Mouse (Mus musculus) heart, embryonic 15.5 days (tissue): ENCODE data around the gene Kif16b. TPM values are rescaled to one million over a fixed set of nuclear protein-coding genes. Genes with fewer than 3 reads are reported as not detected.

Source experiments
- ATAC-seq: fragments of 200-750 bp; cut with Nextera tagmentation; replicated peaks from 2 replicates; pipeline ENCODE4 v1.8.0; 2017; ENCODE audit warnings: low read depth, moderate TSS enrichment; ENCODE audit not compliant: insufficient number of reproducible peaks, insufficient read depth, low FRiP score
- H3K27ac ChIP-seq: fragments of 300-500 bp; sonication (generic); 2 replicates; pipeline ENCODE4 v1.5.1; 2015; ENCODE audit warnings: mild to moderate bottlenecking, inconsistent platforms
- H3K27me3 ChIP-seq: fragments of 300-500 bp; sonication (generic); 2 replicates; pipeline ENCODE4 v1.6.1; 2015; ENCODE audit warnings: inconsistent platforms
- H3K36me3 ChIP-seq: fragments of 300-500 bp; sonication (generic); 2 replicates; pipeline ENCODE4 v1.6.1; 2015; ENCODE audit warnings: mild to moderate bottlenecking, inconsistent platforms
- H3K4me1 ChIP-seq: fragments of 300-500 bp; sonication (generic); replicated peaks from 2 replicates; pipeline ENCODE4 v1.6.1; 2015; ENCODE audit warnings: inconsistent platforms
- H3K4me2 ChIP-seq: fragments of 300-500 bp; sonication (generic); 2 replicates; pipeline ENCODE4 v1.6.1; 2015; ENCODE audit warnings: inconsistent platforms, mild to moderate bottlenecking, moderate library complexity
- H3K4me3 ChIP-seq: fragments of 300-500 bp; sonication (generic); 2 replicates; pipeline ENCODE4 v1.5.1; 2015; ENCODE audit warnings: mild to moderate bottlenecking, inconsistent platforms
- H3K9ac ChIP-seq: fragments of 300-500 bp; sonication (generic); 2 replicates; pipeline ENCODE4 v1.6.1; 2015; ENCODE audit warnings: mild to moderate bottlenecking, inconsistent platforms
- H3K9me3 ChIP-seq: fragments of 300-500 bp; sonication (generic); replicated peaks from 2 replicates; pipeline ENCODE4 v1.6.1; 2016; ENCODE audit warnings: inconsistent platforms
- WGBS: fragments of 180-500 bp; shearing (Covaris S2); methylation state at CpG from one replicate; pipeline ENCODE4 v1.1.7; 2015; ENCODE audit warnings: mixed read lengths; 5-methylcytosine and 5-hydroxymethylcytosine counted together
- polyA plus RNA-seq: library from polyadenylated mRNA; unstranded; fragments of >200 nt; fragmentation: Nextera tagmentation; extraction: Ambion mirVana; gene quantifications from 2 replicates; pipeline ENCODE4 v1.2.1, GENCODE M21; 2015

Gene Kif16b
- polyA plus RNA-seq, 1 experiment from 2014 or later: 10.2 TPM

DNA sequence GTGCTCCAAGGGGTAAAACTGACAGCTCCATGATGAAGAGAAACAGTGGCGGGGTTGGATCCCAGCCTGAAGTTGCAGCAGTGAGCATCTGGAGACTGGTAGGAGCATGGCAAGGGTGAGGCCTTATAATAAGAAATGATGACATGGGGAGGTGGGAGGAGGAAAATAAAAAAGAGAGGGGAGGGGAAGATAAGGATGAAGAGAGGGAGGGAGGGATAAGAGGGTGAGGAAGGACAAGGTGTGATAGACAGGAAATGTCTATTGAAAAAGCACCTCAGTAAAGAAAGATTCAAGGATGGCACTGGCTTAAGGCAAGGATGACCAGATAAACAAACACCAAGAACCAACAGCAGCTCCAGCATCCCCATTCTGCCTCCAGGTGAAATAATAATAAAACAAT lies 126.6 kb downstream of the Kif16b start:
- no peaks in the 10 kb centered on the region for H3K27me3 ChIP-seq
- H3K36me3 ChIP-seq: no peaks in the 10 kb centered on the region
- WGBS: 71% methylated on average over 1 of the region's 1 CpGs
- H3K9ac ChIP-seq: no peak overlapping the region
- H3K27ac ChIP-seq: no peak overlapping the region
- no peak overlapping the region for H3K4me2 ChIP-seq
- H3K4me1 ChIP-seq: no peaks in the 10 kb centered on the region; the same call in 1 of the 2 replicates
- no peaks in the 10 kb centered on the region for H3K9me3 ChIP-seq
- no peak for ATAC-seq
- H3K4me3 ChIP-seq: no peak overlapping the region

DNA sequence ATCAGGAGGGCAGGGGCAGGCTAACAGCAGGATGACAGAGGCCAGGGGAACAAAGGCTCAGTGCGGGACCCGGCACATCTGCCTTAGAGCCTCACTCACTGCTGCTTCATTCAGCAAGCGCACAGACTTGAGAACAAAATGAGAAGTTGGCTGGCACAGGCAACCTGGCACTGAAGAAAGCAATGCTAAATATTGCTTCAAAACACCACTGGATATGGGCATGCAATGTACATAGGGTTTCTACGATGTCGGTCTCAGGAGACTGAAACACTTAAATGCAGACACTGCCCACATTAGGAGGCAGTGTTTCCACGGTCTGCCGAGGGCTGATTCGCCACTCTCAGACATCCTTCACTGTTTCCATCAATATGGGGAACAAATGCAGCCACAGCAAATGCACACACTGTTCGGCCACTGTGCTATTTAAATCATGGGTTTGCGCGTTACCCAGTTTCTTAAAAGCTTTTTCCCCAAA lies 131.6 kb downstream of the Kif16b start:
- Histone ChIP-seq H3K4me2 (no peak overlapping the region), H3K4me1 (no peaks in the 10 kb centered on the region), H3K27ac (no peak overlapping the region), H3K27me3 (no peaks in the 10 kb centered on the region), H3K36me3 (no peaks in the 10 kb centered on the region), H3K9me3 (no peaks in the 10 kb centered on the region), H3K4me3 (no peak overlapping the region), H3K9ac (no peak overlapping the region)
- no peak for ATAC-seq
- 83% methylated on average over 11 of the region's 11 CpGs for WGBS

DNA sequence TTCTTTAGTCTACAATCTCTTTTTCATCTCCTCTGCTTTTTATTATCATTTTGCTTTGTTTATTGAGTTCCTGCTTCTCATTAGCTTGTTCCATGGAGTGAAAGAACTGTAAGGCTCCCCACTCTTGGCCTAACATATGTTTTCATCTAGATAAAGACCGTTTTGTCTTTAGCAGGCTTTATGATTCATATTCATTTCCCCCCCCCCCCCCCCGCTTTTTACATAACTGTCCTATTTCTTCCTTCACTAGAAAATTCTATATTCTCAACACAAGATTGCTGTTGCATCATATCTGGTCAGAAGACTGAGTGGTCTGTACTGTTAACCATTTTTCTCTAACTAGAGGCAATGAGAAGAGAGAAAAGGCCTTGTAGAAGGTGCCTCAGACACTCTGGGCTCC lies 137.1 kb downstream of the Kif16b start:
- H3K4me1 ChIP-seq: no peaks in the 10 kb centered on the region; the same call in 1 of the 2 replicates
- H3K9ac ChIP-seq: no peak overlapping the region
- H3K9me3 ChIP-seq: no peaks in the 10 kb centered on the region
- no peak overlapping the region for H3K4me3 ChIP-seq
- no peak overlapping the region for H3K4me2 ChIP-seq
- ATAC-seq: no peak
- H3K27me3 ChIP-seq: no peaks in the 10 kb centered on the region
- 63% methylated on average over 2 of the region's 2 CpGs for WGBS
- no peak overlapping the region for H3K27ac ChIP-seq
- H3K36me3 ChIP-seq: no peaks in the 10 kb centered on the region

DNA sequence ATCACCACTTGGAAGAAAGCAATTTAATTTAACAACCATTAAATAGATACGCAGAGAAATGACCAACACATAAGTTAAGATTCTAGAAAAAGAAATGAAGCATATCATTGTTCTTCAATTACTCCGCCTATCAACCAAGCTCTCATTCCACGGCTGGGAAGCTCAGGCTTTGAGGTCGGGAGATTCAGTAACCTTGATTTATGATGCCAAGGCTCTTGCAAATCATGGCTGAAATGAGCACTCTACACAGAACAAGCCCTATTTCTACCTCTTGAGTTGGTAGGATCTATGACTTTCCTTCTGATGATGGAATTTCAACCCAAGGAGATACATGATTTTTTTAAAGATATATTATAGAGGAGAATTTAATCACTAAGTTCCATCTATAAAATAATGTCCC lies 140.5 kb downstream of the Kif16b start:
- Histone ChIP-seq H3K4me1 (peaks cover 2% of the 10 kb centered on the region; the same call in 1 of the 2 replicates), H3K4me2 (no peak overlapping the region), H3K27me3 (no peaks in the 10 kb centered on the region), H3K36me3 (no peaks in the 10 kb centered on the region), H3K9me3 (no peaks in the 10 kb centered on the region), H3K4me3 (no peak overlapping the region), H3K27ac (no peak overlapping the region), H3K9ac (no peak overlapping the region)
- 78% methylated on average over 4 of the region's 4 CpGs for WGBS
- ATAC-seq: no peak

DNA sequence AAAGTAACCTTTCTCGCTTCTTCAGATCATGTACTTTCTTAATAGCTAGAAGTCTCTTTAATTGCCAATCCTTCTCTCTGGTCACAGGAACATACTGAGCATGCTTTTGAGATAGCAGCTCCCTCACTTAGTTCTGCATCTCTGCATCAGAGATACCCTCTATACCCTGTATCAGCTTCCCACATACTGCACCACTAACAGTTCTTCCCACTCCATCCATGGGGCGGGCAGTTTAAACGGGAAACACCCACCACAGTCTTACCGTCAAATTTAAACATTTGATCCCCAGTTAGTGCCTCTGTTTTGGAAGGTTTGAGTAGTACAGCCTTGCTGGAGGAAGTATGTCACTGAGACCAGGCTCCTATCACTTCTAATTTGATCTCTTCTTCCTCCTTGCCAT lies 142.1 kb downstream of the Kif16b start:
- ATAC-seq: no peak
- H3K9me3 ChIP-seq: no peaks in the 10 kb centered on the region
- WGBS: 91% methylated on average over 4 of the region's 4 CpGs
- no peaks in the 10 kb centered on the region for H3K36me3 ChIP-seq
- H3K4me1 ChIP-seq: peaks cover 2% of the 10 kb centered on the region; the same call in 1 of the 2 replicates
- H3K27me3 ChIP-seq: no peaks in the 10 kb centered on the region
- no peak overlapping the region for H3K9ac ChIP-seq
- no peak overlapping the region for H3K4me2 ChIP-seq
- H3K27ac ChIP-seq: no peak overlapping the region
- no peak overlapping the region for H3K4me3 ChIP-seq

DNA sequence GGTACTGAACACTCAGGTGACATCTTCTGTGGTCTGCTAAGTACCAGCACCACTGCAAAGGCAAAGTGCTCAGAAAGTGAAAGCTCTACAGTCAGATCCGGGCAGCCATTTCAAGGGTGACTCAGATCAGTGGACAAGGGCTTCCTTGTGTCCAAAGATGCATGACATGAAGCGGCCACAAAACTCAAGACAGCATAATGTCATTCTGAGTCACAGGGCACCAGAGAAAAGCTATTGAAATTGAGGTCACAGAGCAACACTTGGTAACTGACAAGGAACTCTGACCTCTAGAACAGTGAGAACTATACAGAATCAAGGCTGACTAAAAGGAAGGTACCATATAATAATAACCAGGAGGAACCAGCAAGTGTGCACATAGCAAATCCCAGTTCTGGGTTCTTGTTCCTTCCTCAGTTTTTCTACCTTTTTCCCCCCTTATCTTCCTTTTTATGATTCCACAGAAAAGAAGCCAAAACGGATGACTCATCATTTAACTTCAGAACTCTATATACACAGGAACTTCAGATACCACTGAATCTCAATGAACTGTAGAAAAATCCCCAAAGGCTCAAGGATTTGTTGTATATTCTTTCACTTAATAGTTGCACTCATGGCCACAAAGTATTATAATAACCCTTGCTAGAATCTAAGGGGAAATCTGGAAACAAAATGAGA lies 143.1 kb downstream of the Kif16b start:
- 74% methylated on average over 3 of the region's 3 CpGs for WGBS
- no peak for ATAC-seq
- Histone ChIP-seq H3K4me3 (no peak overlapping the region), H3K27me3 (no peaks in the 10 kb centered on the region), H3K36me3 (no peaks in the 10 kb centered on the region), H3K4me2 (no peak overlapping the region), H3K9ac (no peak overlapping the region), H3K9me3 (no peaks in the 10 kb centered on the region), H3K27ac (no peak overlapping the region), H3K4me1 (peaks cover 2% of the 10 kb centered on the region; the same call in 1 of the 2 replicates)

DNA sequence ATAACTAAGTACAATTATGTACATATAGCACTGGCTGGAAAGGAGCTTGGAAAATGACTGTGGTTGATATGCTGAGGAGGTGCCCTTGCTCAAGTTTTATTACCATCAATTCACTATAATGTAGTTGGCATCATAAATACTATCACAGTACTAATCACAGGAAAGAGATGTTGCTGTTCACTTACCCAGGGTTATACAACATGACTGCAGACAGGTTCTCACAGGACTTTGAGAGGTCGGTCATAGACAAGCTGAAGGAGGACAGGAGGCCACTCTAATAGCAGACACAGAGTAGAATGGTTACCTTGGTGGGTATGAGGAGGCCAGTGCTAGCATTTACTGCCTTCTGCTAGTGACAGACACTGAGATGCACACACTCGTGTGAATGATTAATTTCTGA lies 162.0 kb downstream of the Kif16b start:
- no peaks in the 10 kb centered on the region for H3K9me3 ChIP-seq
- no peak overlapping the region for H3K4me2 ChIP-seq
- WGBS: 85% methylated on average over 2 of the region's 2 CpGs
- H3K27me3 ChIP-seq: no peaks in the 10 kb centered on the region
- no peak overlapping the region for H3K9ac ChIP-seq
- no peak for ATAC-seq
- no peak overlapping the region for H3K4me3 ChIP-seq
- H3K36me3 ChIP-seq: 0 out of 2 replicates have a peak, but pooled peaks cover 4% of the 10 kb centered on the region
- no peak overlapping the region for H3K27ac ChIP-seq
- 0 out of 2 replicates have a peak, but pooled peaks cover 2% of the 10 kb centered on the region for H3K4me1 ChIP-seq

DNA sequence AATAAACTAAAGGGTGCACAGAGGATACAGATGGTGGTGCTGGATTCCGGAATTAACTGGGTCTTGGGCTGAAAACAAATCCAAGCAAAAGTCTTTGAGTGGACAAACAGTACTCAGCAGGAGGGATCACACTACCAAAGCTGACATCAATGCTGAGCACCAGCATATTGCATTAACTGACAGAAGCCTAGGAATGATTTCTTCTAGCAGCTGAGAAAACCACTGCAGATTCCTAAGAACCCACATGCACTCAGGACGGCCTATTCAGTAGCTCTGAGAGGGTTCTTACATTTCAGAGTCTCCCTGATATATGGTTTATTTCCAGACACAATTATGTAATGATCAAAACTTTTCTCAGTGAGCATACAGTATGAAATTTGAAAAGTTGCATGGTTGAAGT lies 162.8 kb downstream of the Kif16b start:
- H3K9me3 ChIP-seq: no peaks in the 10 kb centered on the region
- 84% methylated on average over 2 of the region's 2 CpGs for WGBS
- no peak for ATAC-seq

DNA sequence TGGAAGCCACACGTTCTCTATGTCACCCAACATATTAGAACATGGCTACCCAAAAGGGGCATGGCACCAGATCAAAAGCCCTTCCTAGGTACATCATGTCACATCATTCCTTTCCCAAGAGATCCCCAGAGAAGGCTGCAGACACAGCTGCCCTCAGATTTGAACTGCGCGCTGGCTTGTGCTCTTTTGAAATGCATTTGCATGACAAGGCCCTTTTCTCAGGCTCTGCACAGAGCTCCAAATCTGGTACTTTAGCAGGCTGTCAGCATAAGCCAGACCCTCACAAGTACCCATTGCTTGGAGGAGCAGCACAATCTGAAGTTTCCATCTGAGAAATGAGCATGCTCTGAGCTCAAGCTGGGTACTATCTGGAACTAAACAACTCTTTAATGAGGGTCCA lies 165.6 kb downstream of the Kif16b start:
- H3K4me1 ChIP-seq: peaks cover 22% of the 10 kb centered on the region
- H3K4me2 ChIP-seq: no peak overlapping the region
- WGBS: 96% methylated on average over 3 of the region's 3 CpGs
- H3K27me3 ChIP-seq: no peaks in the 10 kb centered on the region
- H3K9ac ChIP-seq: no peak overlapping the region
- H3K36me3 ChIP-seq: 0 out of 2 replicates have a peak, but pooled peaks cover 4% of the 10 kb centered on the region
- H3K4me3 ChIP-seq: no peak overlapping the region
- ATAC-seq: no peak
- no peaks in the 10 kb centered on the region for H3K9me3 ChIP-seq
- H3K27ac ChIP-seq: no peak overlapping the region

More for the DNA sequence above, 162.8 kb downstream of the Kif16b start:
- H3K27ac ChIP-seq: no peak overlapping the region
- no peaks in the 10 kb centered on the region for H3K27me3 ChIP-seq
- H3K36me3 ChIP-seq: 0 out of 2 replicates have a peak, but pooled peaks cover 4% of the 10 kb centered on the region
- no peak overlapping the region for H3K4me3 ChIP-seq
- no peak overlapping the region for H3K9ac ChIP-seq
- H3K4me2 ChIP-seq: no peak overlapping the region
- 0 out of 2 replicates have a peak, but pooled peaks cover 2% of the 10 kb centered on the region for H3K4me1 ChIP-seq

DNA sequence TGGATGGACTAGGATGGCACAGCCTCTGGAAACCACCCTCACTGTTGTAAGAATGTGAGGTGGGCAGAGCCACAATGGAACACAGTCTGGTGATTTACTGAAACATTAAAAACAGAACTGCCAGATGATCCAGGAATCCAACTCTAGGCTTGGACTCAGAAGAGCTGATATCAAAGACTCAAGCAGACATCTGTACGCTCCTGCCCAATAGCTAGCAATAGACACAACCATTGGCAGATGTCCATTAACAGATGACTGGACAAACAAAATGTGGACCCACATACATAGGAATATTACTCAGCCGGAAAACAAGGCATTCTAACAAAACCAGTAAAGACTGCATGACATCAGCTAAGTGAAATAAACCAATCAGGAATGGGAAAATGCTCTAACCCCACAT lies 167.3 kb downstream of the Kif16b start:
- Histone ChIP-seq H3K4me2 (no peak overlapping the region), H3K4me1 (peaks cover 22% of the 10 kb centered on the region), H3K27ac (no peak overlapping the region), H3K9me3 (no peaks in the 10 kb centered on the region), H3K4me3 (no peak overlapping the region), H3K27me3 (no peaks in the 10 kb centered on the region), H3K9ac (no peak overlapping the region), H3K36me3 (0 out of 2 replicates have a peak, but pooled peaks cover 4% of the 10 kb centered on the region)
- no peak for ATAC-seq
- 89% methylated on average over 2 of the region's 2 CpGs for WGBS

DNA sequence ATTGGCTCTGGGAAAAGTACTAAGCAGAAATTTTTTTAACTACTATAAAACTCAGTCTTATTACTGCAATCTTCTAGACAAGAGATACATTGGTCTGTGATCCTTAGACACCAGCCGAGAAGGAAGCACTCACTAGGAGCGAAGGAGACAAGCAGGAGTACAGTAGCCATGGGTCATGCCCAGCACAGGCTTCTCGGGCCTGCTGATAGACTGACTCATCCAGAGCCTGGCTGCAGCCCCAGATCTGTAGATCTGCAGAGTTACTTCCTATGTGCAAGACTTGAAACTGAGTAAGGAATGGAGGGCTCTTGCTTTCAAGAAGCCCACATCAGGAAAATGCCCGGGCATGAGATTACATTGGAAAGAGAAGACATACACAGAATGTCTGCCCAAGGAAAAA lies 169.0 kb downstream of the Kif16b start:
- 71% methylated on average over 4 of the region's 4 CpGs for WGBS
- no peak; the same call in 1 of the 2 replicates for ATAC-seq
- Histone ChIP-seq H3K36me3 (no peaks in the 10 kb centered on the region), H3K9ac (no peak overlapping the region), H3K27me3 (no peaks in the 10 kb centered on the region), H3K4me1 (peaks cover 22% of the 10 kb centered on the region), H3K4me2 (no peak overlapping the region), H3K27ac (0 out of 2 replicates have a peak overlapping the region, but pooled peaks have one; percentile 12), H3K9me3 (no peaks in the 10 kb centered on the region), H3K4me3 (no peak overlapping the region)

DNA sequence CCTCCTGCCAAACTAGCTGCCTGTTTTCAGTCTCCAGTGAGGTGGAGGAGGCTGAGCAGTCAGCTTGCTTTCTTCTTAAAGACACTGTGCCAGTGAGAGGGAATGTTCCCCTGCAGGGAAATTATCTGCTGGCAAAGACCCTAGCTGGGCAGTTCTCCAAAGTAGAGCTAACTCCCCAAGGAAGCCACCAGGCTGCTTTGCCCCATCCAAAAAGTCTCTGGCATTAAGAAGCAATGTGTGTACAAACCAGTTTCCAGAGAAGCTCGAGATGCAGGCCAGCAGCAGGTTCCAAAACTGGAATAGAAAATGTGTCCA lies 169.6 kb downstream of the Kif16b start:
- Histone ChIP-seq H3K4me1 (peaks cover 22% of the 10 kb centered on the region), H3K4me3 (no peak overlapping the region), H3K27ac (peak overlapping the region; percentile 31), H3K27me3 (no peaks in the 10 kb centered on the region), H3K9me3 (no peaks in the 10 kb centered on the region), H3K9ac (no peak overlapping the region), H3K36me3 (no peaks in the 10 kb centered on the region), H3K4me2 (no peak overlapping the region)
- WGBS: 37% methylated on average over 1 of the region's 1 CpGs
- peak; percentile 62; the same call in 1 of the 2 replicates for ATAC-seq
